Mouse (Mus musculus): Measurements from ENCODE around the gene 1110008P14Rik.

1110008P14Rik gene

GRCm38 (mm10) chr2:32340836-32341633 lies 40.7 kb downstream of the 1110008P14Rik start:
- no peak for DNase-seq

GRCm38 (mm10) chr2:32339912-32340642 lies 41.7 kb downstream of the 1110008P14Rik start:
- no peak for DNase-seq

- DNase-seq = no peak
Observed at GRCm38 (mm10) chr2:32335888-32336287, 45.9 kb downstream of the 1110008P14Rik start.

GRCm38 (mm10) chr2:32332159-32332558 lies 49.6 kb downstream of the 1110008P14Rik start:
- DNase-seq = no peak

- DNase-seq = no peak
Observed at GRCm38 (mm10) chr2:32329531-32329930, 52.2 kb downstream of the 1110008P14Rik start.

GRCm38 (mm10) chr2:32328911-32329460 lies 52.8 kb downstream of the 1110008P14Rik start:
- no peak for DNase-seq

GRCm38 (mm10) chr2:32327200-32327599 lies 54.5 kb downstream of the 1110008P14Rik start:
- no peak for DNase-seq
